Mouse (Mus musculus): Measurements from ENCODE around the gene Cd5l. TPM values are rescaled to one million over a fixed set of nuclear protein-coding genes. Genes with fewer than 3 reads are reported as not detected.

The Cd5l gene
- polyA plus RNA-seq (2021; fragmentation: Nextera tagmentation), result not detected in 2 replicates
- long read RNA-seq, experiment 1, result 0 reads
- long read RNA-seq, experiment 2, result 0 reads

GRCm38 (mm10) chr3:87357581-87357980 lies at the start of gene Cd5l:
Gene Cd5l (plus strand): TSS chr3:87357881.

GRCm38 (mm10) chr3:87376195-87377165 lies 18.8 kb downstream of the Cd5l start, which contains the start of gene Fcrl1:
Gene Fcrl1 (plus strand): TSS chr3:87376387.

Other genes with a start within 250 kb of the Cd5l start
- 0.19 and 0.24 TPM in 2 replicates for gene Kirrel, start 183.1 kb upstream of the Cd5l start, polyA plus RNA-seq (2021; fragmentation: Nextera tagmentation)
- 33.0 and 36.5 TPM in 2 replicates for gene Fcrls, start 94.1 kb upstream of the Cd5l start, polyA plus RNA-seq (2021; fragmentation: Nextera tagmentation)
- 0.43 and 0.68 TPM in 2 replicates for gene Fcrl1, start 18.5 kb downstream of the Cd5l start, polyA plus RNA-seq (2021; fragmentation: Nextera tagmentation)
- gene Fcrl5, start 77.9 kb downstream of the Cd5l start, polyA plus RNA-seq (2021; fragmentation: Nextera tagmentation), result not detected in 2 replicates
- gene Etv3, start 167.5 kb downstream of the Cd5l start, polyA plus RNA-seq (2021; fragmentation: Nextera tagmentation), result 1.8 and 2.1 TPM in 2 replicates

All from layer of hippocampus, adult 6 months (tissue).